Mouse (Mus musculus): ENCODE results near the gene Tmem190.

Tmem190 gene

DNA sequence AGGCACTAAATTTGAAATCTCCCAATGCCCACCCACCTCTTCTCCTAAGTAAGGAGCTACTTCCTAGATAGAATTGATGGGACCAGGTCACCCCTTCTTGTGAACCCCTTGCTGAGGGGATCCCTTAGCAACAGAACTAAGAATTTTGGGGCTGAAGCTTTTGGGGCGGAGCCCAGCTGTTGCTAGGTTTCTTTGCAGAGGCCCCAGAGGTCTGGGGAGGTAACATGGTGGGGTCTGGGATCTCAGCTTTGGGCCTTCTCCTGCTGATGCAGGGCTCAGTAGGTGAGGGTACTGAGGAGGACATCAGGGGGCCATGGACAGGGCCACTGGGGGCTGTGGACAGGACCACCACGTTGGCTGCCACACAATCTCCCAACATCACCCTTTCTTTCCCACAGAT lies at the start of gene Tmem190, which contains the start of gene Il11:
Gene Tmem190 (plus strand): TSS at position 179 of the 400 bp plus-strand sequence.
Gene Il11 (minus strand): TSS at position 101 of the 400 bp plus-strand sequence.
- no peak for DNase-seq

DNA sequence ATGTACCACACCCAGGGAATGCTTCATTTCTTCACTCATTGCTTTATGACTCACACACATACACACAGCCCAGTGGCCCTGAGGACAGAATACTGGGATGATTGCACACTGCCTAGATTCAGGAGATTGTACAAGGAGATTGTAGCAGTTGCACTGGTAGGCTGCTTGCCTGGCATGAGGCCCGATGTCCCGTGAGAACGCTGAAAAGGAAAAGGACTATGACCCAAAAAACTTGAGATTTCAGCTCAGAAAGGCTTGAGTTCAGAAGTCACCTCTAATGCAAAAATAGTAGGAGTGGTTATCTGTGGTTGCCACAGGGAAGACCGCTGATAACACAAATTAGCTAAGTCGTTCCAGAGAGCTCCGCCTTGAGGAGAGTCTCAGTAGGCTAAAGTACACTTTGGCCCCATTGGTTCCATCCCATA lies 49.8 kb upstream of the Tmem190 start:
- DNase-seq, result no peak

DNA sequence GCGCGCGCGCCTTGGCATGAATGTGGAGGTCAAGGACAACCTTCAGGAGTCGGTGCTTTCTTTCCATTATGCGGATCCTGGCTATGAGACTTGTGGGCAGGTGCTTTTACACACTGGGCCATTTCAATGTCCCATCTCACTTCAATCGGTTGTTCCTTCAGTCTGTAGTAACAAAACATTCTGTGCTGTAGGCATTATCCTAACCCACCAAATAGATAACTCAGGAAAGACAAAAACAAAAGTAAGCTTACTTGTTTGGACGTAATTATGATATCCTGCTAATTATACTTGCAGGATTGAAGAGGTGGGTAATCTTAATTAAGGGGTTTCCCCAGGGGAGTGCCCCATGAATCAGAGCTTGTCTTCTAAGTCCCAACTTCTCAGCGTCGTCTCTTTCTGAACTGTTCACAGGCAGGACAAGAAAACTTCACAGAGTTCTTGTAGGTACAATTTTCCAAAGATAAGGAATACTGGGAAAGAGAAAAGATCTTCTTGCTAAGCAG lies 43.6 kb upstream of the Tmem190 start:
- DNase-seq, result no peak

DNA sequence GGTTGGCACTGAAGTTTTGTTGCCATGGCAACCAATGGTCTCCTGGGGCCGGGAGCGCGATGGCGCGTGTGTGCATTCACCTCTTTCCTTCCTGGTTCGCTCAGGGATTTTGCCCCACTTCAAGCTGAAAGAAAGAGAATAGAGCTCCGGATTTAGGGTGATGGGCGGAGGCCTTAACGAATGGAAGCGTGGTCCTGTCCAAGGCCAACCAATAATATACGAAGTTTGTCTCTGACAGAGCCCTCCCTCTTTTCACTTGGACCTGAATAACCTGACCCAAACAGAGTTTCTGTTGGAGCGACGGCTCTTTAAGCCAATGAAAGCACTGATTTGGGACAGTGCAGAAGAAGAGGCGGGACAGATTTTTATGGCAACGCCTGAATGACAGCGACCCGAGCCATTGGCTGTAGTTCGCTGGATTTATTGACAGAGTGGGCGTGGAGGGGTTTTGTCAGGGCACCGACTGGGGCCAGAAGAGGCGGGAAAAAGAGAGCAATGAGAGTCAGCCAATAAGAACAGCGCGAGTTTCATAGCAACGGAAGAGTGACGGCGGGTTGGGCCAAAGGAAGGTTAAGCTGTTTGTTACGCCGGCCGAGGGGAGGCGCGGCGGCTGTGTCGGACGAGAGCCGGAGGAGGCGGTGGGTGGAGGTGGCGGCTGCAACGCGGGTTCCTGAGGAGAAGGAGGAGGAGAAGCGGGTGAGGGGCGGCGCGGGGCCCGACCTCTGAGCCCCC lies 43.0 kb upstream of the Tmem190 start, which contains the start of gene Kmt5c:
Gene Kmt5c (plus strand): TSS at position 572 of the 732 bp plus-strand sequence.
- DNase-seq, result peak; percentile 95 to 99

DNA sequence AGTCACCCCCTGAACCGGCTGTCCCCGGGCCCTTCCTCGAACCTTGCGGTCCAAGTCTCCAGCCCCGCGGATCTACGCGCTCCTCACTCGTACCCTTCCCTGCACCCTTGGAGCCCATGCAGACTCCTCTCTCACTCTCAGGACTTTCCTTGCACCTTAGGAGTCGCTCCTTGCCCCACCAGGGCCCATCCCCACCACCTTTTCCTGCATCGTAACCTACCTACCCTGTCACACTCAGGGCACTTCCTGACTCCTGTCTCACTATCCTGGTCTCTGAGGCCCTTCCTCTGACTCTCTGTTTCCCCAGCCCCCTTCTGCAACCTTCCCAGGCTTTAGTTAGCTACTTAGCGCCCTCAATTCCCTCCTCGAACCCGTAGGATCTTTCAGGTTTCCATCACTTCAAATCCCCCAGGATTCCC lies 42.4 kb upstream of the Tmem190 start:
- DNase-seq, result no peak

DNA sequence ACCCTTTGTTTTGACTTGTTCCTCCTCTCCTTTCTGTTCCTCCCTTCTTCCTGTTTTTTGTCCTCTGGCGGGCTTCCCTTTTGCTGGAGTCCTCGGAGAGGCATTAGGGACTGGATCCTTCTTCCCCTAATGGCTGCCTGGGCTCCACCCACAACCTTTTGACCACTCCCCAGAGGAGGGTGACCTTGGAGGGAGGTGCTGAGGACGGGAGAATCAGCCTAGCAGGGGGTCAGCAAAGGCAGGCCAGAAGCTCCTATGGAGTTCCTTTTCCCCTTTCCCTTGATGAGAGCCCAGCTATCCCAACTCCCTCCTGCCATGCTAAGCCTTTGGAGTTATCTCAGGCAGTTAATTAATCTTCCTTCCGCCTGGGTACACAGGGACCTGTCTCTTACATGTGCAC lies 41.6 kb upstream of the Tmem190 start:
- DNase-seq, result peak in 1 of 2 experiments; percentile 37

DNA sequence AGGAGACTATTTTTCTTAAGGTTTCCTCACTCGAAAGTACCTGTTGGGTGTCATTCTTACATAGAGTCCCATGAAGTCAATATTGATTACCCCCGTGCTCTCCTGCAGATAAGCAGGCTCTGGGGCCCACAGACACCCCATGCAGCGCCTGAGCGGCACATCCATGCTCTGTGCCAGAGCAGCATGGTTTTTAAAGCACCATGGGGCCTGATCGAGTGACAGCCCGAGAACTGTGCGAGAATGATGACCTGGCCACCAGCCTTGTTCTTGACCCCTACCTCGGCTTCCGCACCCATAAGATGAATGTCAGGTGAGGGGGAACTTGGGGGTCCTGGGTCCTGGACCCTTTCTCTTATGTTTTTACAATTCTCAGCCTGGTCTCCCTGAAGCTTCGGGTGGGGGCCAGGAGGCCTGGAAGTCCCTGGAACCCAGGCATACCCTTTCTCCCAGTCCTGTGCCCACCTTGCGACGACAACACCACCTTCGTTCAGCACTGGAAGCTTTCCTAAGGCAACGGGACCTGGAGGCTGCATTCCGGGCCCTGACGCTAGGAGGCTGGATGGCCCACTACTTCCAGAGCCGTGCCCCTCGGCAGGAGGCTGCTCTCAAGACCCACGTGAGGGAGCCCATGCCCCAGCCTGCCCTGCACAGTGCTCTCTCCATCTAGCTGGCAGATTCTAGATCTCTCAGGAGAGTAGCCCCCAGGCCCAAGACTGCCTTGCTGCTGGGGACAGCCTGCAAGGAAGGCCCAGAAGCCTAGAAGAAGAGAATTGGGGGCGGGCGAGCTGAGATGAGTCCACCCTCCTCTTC lies 40.9 kb upstream of the Tmem190 start:
- no peak for DNase-seq

DNA sequence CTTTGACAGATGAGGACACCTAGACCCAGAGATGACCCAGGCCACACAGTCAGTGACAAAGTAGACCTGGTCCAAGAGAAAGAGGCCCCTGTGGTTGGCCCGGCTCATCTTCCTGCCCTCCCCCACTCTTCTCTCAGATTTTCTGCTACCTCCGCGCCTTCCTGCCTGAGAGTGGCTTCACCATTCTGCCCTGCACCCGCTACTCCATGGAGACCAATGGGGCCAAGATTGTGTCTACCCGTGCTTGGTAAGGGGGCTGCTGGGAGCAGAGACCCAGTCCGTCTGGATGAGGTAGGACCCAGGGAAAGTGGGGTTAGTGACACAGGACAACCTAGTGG lies 40.3 kb upstream of the Tmem190 start:
- DNase-seq, result no peak

DNA sequence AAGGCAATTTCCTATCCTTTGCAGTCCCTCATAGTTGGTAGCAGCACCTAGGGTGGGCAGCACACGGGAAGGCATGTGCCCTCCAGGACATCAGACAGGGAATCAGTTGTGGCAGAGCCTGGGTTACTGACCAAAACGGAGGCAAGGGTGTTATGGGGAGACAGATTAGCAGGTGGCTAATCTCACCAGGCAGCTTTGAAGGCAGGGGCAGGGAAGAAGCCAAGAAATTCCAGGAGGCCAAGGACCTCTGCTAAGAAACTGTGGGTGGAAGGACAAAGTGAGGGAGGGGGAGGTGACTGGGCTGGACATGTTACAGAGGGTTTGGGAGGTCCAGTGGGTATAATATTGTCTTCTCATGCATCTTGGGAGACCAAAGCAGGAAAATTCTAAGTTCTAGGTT lies 39.4 kb upstream of the Tmem190 start:
- DNase-seq, result no peak

DNA sequence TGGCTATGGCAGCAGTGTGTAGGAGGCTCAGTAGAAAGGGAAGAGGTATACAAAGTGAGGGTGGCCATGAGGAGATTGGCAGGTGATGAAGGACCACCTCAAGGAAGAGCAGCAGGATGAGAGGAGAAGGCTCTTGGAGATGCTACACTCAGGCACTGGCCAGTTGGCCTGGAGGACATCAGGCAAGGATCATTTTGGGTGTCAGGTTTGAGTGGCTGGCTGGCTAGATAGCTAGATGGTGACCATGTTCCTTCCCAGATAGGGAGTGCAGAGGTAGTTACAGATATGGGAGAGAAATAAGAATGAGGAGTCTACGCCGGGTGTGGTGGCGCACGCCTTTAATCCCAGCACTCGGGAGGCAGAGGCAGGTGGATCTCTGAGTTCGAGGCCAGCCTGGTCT lies 37.9 kb upstream of the Tmem190 start:
- no peak for DNase-seq

DNA sequence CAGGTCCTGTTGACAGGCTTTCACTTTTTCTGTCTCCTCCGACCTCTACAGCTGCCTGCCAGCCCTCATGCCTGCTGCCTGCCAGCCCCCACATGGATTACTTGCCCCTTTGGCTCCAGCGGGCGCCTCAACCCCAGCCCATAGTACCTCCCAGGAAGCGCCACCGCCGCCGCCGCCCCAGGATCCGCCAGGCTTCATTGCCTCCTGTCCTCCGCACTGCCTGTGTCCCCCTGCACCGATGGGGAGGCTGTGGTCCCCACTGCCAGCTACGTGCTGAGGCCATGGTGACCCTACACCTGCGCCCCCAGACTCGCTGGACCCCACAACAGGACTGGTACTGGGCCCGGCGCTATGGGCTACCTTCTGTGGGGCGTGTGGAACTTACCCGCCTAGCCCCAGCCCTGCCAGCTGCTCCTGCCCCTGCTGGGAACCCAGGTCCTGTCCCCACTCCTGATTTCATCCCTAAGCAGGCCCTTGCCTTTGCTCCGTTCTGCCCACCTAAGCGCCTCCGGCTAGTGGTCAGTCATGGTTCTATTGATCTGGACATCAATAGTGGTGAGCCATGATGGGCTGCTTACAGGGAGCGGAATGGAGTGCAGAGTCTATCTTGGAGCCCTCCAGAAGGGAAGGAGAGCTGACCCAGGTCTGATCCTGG lies 36.3 kb upstream of the Tmem190 start:
- no peak for DNase-seq

DNA sequence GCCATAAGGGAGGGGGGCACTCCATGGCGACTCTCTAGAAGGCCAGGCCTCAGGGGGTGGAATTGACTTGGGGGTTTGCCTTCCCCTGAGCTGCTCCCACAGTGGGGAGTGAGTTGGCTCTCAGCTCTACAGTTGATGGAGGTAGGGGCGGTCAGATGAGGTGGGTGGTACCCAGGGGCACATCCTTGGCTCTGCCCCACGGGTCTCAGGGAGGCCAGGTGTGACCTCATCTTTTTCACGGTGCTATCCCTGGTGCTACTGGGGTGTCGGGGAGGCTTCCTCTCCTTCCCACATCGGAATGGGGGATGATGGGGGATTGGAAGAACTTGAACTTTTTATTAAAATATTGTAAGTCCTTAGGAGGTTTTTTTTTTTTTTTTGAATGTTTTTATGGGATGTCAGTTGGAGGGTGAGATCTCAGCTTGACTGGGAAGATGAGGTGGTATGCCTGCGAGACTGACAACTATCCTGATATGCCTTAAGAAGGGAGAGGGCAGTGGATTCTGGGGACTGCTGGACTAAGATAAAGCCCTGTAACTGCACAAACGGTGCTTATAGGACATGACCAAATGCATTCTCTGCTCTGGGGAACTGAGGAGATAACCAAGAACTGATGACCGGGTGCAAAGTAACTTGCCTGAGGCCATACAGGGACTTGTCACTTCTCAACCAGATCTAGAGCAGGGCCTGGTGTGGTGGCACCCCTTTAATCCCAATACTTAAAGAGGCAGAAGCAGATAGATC lies 35.4 kb upstream of the Tmem190 start:
- no peak for DNase-seq

DNA sequence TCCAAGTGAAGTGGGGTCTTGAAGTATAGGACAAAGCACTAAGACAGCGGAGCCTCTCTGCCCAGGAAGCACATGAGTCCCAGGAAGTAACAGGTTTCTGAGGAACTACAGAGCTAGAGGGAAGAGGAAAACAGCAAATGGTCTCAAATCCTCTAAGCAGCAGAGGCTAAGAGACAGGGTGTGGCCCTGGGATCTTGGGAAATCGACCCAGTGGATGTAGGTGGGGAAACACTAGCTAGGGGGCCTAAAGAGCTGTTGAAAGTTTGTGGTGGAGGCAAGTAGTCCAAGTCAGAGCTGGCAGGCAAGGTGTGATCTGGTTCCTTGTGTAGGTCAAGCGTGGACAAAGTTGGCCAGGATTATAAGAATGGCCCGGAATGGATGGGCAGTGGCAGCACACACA lies 34.4 kb upstream of the Tmem190 start:
- DNase-seq, result no peak

DNA sequence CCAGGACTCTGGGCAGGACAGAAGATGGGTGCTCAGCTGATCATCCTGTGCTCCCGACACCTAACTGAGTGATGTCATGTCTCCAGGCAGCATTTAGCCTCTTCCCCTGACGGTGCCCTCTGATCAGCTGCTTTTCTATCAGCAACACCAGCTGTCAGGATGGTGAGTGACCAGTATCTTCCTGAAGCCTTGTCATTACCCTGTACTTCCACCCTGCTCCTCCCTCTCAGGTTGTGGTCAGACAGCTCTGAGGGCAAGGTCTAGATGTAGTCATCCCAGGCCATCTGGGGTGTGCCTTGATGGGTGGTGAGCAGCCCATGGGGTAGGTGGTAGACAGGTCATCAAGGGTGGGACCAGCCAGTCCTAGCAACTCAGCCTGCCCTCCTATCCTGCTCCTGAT lies 33.6 kb upstream of the Tmem190 start:
- no peak for DNase-seq

DNA sequence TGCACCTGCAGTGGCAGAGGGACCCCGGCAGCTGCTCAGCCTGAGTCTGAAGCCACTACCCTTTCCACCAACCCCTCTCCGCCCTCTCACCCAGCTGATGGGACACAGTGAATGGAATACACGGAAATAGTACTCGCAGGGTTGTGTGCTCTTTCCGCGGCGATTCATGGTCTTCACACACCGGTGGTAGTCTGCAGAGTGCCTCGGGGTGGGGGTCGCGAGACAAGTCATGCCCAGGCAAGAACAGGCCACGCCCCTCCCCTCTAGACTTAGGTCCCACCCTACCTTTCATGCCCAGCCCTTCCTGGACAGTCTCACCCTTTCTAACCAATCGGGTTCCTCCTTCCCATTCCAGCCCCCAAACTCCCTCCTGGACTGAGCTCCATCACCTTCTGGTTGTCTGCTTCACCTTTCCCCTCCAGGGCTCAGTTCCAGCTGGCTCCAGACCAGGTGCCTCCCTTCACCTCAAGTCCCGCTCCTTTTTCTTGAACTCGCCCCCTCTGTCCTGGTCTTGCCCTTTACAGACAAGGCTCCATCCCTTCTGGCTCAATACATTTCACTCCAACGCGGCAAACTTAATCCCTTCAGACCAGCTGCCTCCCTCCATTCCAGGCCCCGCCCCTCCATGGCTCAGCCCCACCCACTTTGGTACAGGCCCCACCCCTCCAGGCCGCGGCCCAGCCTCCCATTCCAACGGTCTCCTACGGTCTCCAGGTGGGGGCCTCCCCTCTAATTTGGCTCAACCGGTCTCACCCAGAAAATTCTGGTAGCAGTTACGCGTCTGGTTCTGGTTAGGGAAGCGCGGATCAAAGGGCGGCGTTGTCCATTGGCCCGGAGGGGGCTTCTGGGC lies 30.5 kb upstream of the Tmem190 start:
- no peak for DNase-seq

DNA sequence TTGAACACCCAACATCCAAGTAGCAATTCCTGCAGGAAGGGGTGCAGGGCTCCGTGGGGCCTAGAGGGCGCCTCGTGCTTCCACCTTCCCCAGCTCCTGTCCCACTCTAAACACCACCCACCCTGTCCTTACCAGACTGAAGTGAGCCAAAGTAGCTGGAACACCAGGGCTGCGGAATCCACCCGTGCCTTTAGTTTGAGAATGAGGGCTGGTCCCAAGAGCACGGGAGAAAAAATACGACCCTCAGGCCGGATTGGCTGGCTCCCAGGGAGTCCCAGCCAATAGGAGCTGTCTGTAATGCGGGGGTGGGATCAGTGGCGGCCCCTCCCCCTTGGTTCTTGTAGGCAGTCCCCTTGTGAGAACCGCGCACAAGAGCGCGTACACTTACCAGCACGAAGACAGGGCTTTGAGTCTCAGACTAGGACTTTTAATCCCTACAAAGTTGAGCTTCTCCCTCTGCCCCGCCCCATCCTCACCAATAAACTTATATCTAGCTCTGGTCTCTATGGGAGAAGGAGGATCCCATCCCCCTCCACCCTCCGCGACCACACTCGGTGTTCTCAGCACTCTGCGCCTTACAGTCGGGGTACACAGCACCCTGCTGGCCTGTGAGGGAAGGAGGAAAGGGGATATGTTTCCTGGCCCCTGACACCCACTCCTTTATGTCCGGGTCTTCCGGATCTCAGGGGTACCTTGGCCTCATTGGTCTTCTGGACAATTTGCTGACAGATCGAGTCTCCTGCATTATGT lies 29.7 kb upstream of the Tmem190 start, which contains the start of gene Cox6b2:
Gene Cox6b2 (minus strand): TSS at position 274 of the 750 bp plus-strand sequence.
- DNase-seq, result peak; percentile 72 to 78

DNA sequence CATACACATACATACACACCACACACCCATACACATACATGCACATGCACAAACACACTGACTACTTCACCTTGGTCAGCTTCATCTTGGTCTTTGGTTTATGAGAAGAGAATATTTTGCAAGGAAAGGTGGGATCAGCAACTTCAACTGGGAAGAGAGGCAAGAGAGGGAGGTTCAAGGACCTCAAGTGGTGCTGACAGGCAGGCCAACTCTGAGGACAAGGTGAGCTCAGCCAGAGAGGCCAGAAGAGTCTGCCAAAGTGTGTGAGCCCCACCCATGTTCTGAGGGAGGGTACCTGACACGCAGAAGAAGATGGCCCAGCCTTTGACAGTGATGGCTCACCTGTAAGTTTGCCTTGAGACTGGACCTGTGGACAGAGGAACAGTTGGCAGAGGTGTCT lies 23.1 kb upstream of the Tmem190 start:
- DNase-seq, result no peak

DNA sequence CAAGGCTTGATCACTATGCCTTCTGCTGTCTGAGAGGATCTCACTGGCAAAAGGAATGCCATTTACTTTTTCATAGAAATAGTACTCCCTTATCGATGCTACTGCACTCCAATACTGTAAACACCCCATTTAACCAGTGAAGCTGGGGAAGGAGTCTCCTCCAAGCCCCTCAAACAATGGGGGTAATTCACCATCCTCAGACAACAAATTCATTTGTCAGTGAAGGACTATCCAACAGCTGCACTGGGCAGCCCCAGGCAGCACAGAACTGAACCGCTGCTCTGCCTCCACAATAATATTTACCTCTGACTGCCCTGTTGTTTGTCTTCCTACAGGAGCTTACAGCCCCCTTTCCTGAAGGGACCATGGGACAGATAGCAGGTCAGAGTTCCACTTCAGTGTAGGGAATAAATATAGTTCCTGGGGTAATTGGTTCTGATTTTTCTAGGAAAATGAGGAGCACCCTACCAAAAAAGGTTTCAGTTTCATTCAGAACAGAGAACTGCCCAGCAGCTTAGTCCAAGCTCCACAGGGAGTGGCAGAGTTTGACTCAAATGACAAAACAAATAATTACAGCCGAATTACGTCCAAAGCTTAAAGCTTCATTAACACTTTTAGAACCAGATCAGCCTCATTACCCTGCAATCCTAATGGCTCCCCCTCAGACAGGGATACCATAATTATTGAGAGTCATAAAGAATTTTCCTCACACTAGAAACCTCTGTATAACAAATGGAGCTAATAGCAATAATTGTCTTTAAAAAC lies 17.6 kb upstream of the Tmem190 start:
- no peak for DNase-seq

DNA sequence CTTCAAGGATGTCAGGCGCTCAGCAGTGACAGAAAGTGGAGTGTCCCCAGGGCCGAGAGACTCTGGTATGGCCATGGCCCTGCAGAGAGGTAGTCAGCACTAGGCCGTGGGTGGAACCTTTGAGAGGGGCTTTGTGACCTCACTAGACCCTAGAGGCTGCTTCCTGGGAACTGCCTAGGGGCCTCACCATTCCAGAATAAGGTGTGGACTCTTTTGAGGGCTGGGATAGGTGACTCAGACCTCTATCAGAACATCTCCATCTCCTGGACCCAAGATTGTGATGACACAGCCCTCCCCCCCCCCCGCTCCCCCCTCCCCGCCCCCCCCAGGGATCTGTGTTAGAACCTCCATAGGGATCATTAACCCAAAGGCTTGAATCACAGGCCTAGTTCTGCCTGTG lies 11.5 kb upstream of the Tmem190 start, which contains the start of gene Fam71e2:
Gene Fam71e2 (minus strand): TSS at position 101 of the 400 bp plus-strand sequence.
- no peak for DNase-seq

DNA sequence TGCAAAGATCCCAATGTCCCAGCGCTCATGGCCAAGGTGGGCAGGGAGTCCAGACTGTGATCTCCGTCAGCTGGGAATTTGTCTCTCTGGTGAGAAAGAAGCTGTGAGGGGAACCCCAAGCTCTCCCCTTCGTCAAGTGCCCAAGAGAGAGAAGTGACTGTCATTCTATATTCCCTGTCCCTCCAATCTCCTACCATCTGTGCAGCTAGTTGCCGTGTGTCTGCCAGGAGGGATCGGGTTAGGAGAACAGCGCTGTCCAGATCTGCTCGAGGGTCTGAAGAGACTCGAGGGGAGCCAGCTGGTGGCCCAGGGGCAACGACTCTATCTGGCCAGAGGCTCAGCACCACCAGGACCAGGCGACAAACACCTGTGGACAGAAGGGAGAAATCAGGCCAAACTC lies 6.6 kb upstream of the Tmem190 start:
- DNase-seq, result no peak

Data from thymus, adult 18-20 months (tissue).